Mouse (Mus musculus) cerebellum, adult 11 months (tissue): Measurements from ENCODE around the gene Gng12.
"Not testable (repeated sequence)": the region's sequence is repeated elsewhere in the genome, so short reads cannot be mapped to it uniquely, and the experiment has no call there.

ENCODE experiments used
- DNase-seq: peaks from one replicate; pipeline ENCODE4 v3.0.0; 2022

Gene Gng12

DNA sequence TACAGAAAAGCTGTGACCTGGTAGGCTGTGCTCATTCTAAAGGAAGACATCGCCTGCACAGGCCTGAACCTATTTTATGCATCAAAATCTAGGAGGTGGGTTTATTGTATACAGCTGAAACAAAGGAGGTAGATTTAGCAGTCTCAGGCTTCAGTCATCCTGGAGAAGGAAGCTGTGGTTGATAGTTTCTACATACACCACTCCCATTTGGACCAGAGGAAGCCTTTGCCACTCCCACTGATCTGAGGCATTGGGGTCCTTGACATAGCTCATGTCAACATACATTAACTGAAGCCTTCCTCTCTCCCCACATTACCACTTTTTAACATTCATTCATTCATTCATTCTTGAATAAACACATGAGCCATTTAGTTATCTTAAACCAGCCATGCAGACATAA, 99.6 kb downstream of the Gng12 start:
- DNase-seq, result no peak

DNA sequence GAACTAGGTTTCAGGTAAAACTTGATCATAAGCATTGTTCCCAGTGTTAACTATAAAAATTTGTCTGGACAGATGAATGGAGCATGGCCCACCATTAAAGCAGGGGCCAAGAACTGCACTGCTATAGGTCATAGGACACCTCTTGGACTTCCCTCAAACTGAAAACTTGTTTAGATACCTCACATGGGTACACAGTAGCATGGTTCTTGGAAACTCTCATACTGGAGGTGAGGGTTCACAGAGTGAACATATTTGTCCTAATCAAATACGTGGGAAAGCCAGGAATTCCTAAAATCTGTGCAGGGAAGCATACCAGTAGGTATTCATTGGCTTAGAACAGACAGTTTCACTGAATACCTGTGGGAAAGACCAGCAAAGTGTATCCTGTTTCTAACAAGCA, 100.1 kb downstream of the Gng12 start:
- DNase-seq, result no peak

DNA sequence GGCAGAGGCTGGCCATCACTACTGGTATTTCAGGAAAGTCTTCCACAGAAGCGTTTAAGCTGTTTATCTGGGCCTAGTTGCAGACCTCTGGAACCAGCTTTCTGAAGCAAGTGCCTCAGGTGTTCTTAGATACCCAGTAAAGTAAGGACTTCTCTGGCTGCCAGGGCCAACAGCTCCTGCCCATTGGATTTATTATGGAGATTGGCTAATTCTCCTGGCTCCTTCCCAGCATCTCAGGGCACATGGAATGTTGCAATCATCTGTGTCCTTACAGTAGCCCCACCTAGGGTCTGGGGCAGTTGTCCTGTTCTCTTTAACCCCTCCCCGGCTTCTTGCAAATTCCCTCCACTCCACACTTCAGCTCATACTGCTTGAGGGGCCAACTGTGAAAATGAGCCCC, 102.4 kb downstream of the Gng12 start:
- no peak for DNase-seq

DNA sequence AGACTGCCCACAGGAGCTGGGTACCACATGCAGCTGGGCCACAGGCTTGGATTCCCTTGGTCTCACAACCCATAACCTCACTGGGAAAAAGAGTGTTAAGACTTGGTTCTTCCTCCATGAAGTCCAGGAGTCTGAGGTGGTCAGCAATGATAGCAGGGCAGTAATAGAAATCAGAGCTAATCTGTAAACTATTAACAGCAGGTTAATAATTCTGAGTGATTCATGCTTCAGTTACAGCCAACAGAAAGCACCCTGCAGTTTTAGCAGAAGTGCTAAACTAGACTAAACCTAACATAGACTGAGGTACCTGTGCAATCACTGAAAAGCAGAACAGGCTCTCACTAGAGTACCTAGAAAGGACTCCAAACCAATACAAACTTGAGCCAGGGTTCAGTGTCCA, 103.6 kb downstream of the Gng12 start:
- DNase-seq, result no peak

DNA sequence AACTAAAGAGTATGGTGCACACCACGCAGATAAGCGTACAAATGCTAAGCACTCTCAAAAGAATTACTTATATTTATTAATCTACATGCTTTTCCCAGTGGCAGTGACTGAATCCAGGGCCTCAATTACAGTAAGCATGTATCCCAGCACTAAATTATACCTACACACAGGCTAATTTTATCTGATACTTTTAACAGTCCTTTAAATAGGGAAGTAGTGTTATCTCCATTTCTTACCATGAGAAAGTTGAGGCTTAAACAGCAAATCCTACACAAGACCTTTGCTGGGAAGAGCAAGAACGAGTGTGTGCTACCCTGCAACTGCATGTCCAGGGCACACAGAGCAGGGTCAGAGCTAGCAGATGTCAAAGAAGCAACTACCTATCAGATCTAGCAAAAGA, 113.7 kb downstream of the Gng12 start:
- DNase-seq, result no peak

DNA sequence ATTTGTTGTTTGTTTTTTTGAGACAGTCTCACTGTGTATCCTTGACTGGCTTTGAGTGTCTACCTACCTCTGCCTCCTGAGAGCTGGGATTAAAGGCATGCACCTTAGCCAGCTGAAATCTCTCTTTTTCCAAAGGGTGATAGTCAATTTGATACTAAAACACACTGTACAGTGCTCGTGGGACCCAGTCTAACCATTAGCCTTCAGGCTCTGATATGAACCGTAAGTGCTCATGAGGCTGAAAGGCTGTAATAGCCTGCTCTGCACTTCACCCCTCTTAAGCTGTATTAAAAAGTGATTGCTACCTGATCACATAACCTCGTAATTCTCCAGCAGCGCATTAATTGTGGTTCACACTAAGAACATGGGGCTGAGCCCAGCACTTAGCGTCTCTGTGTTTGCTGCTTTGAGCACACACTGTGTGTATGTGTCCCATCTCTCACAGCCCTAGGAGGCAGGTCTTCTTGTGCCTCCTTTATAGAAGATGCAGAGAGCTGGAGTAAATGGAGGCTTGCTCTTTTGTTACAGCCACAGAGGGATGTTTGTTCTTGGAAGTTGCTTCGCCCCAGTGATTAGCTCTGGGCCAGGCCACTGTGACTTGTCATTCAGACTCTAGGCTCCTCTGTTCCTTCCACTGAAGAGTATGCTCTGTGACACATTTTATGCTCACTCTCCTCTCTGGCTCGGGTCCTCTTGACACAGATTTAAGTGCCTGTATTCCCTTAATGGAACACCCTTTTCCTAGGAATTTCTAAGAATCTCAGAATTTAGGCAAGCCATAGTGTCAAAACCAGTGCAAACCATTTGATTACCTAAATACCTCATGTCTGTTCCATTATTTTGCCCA, 114.4 kb downstream of the Gng12 start:
- no peak for DNase-seq

DNA sequence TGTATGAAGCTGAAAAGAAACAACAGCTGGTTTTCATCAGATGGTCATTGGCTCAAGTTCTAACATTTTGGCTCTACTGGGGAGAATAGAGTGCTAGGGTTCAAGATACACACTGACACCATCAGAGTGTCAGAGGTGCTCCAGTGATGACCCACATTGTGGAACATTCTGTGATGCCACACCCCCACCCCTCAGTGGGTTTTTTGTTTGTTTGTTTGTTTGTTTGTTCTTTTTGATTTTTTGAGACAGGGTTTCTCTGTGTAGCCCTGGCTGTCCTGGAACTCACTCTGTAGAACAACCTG, 115.0 kb downstream of the Gng12 start:
- DNase-seq, result no peak

DNA sequence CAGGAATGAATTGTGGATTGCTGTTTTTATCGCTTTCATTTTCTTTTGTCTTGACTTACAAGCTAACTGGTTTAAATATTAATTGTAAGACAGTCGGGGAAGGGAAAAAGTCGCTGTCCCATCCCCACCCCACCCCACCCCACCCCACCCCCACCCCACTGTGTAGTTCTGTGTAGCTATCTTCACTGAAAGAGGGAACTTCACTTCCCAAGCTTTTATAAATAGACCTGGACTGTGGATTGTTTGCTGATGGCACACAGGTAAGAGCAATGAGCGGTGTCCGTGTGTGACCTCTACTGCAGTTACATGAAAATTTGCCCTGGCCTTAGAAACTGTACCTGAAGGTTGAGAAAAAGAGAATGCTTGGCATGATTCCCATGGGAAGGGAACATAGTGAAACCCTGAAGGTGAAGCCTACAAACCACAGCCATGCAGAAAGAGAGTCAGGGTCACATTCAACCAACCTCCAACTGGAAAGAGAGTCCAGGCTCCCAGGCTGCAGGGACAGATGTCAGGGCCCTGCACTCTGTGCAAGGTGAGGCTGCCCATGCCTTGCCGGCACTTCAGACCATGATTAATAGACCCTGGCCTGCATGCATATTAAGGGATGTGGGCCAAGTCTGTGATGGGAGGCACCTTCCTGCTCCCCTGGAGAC, 117.2 kb downstream of the Gng12 start:
- no peak for DNase-seq

DNA sequence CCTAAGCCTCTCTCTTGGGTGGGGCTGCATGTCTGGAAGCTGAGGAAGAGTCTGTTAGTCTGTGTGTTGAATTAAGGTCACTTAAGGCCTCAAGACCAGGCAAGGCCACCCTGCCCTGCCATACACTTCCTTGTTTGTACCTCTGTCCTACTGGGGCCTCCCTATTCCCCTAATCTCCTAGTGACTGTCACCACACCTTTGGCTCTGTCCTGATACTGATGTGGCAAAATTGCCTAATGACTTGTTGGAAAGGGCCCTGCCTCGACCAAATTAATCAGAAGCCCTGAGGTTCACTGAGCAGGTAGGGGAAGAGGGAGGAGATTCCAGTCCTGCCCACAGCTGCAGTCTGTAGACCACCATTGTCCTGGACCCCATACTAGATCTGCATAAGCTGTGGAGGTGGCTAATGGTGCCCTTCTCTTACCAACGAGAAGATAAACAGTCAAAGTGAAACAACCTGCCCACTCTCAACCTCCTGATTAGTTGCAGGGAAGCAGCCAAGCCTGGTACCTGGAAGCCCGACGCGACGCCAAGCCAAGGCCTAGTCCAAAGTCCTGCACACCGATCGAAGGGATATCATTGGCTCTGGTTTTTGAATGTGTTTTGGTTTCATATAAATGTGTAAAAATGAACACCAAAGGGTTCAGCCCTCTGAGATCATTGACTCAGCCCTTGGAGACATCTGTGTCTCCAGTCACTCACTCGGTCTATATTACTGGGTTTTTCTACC, 117.9 kb downstream of the Gng12 start:
- no peak for DNase-seq

DNA sequence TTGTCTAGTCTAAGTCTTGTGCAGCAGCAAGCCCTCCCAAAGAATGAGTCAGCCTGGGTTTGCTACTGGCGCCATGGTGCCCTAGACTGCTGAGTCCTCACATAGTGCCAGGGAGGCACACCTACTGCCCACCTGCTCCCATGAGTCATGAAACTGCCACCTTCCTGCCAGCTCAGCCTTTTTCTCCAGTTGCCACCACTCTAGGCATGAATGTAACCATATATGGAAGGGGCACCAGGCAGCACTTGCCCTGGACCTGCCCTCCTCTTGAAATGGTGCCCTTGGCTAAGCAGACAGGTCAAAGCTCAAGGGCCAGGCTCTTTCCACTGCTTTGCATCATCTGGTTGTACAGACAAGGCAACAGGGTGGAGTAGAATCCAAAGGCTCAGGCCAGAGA, 118.5 kb downstream of the Gng12 start:
- DNase-seq, result no peak

DNA sequence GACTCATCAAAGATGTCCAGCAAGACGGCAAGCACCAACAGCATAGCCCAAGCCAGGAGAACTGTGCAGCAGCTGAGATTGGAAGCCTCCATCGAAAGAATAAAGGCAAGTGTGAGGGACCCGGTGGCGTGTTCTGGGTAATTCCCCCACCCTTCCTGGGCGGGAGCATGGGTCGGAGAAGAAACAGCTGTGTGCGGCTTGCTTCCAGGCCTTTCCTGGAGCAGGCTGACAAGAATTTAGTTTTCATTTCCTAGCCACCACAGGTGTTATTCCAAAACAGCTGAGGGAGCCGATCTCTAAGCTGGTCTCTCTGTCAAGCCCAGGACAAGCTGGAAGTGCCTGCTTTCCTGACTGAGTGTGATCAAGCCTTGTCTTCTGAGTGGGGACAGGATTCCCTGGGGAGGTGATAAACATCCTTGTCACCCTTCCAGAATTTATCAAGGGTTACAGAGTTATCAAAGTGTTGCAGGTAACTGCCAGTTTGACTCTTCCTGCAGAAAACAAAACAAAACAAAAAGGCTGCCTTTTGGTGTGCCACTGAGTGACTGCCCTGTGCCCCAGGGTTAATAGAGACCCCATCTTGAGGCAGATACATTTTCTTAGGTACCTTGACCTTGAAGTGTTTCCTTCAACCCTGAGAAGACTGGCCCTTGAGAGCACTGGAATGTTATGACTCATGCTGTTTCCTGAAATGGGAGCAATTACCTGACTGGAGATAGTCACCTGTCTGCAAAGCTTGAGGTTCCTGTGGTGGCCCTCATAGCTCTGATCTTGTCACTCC, 119.7 kb downstream of the Gng12 start:
- no peak for DNase-seq

DNA sequence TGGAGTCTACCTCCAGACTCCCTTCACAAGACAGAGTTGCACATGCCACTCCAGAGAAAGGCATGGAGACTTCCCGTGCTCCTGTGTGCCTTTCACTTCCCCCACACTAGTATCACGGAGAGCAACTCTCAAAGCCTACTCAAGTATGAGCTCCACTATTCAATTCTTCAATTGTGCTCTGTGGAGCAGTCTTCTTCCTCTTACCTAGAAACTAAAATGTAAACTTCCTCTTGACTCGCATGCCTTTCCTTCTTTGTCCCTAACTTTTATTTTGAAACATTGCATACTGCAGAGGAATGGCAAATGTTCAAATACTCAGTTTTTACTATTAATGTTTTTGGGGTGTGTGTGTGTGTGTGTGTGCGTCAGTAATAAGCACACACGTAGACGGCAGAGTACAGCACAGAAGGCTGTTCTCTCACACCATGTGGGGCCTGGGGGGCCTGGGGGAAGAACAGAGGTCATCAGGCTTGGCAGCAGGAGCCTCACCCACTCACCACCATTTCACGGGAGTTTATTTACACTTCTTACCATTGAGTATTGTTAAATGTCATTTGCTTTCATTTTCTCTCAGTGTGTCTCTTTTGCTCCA, 120.4 kb downstream of the Gng12 start:
- no peak for DNase-seq

DNA sequence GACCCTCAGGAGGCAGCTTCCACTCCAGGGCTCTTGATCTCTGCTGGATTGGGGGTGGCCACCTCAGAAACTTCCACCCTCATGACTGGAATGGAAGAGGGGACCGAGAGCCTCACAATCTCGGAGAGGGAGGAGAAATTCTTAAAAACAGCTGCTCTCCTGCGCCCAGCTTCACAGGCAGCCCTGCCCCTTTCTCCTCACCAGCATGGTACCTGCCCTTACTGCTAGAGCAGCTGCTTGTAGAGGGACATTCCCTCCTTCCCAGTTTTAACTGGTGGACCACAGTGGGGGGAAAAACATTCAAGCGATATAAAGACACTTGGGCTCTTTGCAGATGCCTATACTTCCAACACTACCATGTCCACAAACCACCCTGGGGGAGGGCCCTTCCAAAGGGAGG, 122.2 kb downstream of the Gng12 start:
- no peak for DNase-seq

DNA sequence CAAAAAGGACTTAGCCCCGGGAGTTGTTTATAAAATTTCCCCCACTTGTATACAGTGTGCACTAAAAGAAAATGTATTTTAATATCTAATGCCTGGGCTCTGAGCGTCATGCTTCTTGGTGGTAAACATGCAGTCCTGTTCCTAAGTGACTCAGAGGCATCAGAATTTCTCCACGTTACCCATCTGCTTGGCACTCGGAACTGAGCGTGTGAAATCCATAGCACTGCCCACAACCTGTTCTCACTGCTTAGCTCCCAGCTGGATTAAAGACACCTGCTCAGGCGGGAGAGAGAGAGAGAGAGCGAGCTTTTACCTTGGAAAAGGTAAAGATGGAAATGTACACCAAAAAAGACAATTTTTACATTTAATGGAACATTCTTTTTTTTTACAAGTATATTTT, 122.8 kb downstream of the Gng12 start:
- not testable (repeated sequence) for DNase-seq

DNA sequence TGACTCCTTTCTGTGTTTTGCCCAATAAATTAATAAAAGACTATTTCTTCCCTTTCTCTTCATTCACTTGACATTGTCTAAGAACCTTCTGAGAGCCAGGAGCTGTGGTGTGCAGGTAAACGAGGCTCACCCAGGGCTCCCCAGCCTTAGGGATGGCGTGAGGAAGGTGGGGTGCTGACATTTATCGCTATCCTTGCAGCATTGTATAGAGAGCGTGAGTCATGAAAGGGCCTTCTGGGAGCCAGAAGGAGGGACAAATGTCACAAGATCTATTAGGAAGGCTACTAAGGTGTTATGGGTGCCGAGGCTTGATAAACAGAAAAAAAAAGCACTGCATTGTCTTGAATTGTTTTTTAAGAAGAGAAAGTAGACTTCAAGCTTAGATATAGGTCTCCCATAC, 125.1 kb downstream of the Gng12 start:
- DNase-seq, result no peak

DNA sequence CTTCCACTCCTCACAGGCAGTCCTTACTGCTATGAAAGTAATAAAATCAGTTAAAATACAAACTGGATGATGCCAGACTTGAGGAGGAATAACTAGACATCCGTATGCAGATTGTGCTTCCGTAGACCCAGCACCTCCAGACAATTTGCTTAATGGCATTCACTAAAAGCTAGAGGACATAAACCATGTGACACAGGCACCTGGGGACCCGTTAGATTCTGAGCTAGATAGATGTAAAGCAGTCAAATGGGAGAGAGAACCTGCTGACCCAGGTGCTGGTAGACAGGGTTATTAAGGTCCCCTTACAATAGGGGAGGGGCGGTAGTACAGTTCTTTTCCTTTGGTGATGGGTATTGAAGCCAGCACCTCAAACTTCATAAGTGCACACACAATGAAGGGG, 127.5 kb downstream of the Gng12 start:
- no peak for DNase-seq

DNA sequence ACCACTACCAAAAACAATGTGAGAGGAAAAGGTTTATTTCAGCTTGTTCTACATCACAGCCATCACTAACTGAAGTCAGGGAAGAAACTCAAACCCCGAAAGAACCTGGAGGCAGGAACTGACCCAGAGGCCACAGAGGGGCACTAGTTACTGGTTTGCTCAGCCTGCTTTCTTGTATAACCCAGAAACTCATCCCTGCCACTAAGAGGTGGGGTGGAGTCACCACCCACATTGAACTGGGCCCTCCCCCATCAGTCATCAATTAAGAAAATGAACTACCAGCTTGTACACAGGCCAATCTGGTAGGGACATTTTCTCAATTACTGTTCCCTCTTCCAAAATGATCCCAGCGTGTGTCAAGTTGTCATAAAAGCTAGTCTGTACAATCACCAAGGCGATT, 130.5 kb downstream of the Gng12 start:
- no peak for DNase-seq

DNA sequence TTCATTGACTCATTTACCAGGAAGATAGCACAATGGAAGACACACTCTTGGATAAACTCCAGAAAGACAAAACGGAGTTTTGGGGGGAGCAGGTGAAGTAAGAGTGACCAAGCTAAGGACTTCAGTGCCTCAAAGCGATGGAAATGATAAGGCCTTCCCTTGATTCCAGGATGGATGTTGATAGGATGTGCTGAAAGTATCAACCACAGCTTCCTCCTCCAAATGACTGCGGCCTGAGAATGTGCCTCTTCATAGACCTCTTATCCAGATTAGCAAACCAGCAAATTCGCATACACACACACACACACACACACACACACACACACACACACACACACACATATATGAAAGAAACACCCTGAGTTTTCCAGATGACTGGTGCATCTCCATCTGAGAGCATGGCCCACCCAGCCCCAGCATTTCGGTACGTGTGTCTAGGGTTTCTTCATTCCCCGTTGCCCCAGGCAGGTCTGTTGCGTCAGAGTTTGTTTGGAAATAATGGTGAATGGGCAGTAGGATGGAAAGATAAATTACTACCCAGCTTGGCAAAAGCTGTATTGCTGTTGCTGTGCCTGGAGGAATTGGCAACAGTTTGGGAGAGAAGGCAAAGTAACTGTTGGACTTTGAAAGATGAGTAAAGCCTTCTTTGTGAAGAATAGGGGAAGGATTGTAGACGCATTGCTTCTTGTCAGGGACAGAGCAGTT, 131.4 kb downstream of the Gng12 start:
- DNase-seq, result no peak

DNA sequence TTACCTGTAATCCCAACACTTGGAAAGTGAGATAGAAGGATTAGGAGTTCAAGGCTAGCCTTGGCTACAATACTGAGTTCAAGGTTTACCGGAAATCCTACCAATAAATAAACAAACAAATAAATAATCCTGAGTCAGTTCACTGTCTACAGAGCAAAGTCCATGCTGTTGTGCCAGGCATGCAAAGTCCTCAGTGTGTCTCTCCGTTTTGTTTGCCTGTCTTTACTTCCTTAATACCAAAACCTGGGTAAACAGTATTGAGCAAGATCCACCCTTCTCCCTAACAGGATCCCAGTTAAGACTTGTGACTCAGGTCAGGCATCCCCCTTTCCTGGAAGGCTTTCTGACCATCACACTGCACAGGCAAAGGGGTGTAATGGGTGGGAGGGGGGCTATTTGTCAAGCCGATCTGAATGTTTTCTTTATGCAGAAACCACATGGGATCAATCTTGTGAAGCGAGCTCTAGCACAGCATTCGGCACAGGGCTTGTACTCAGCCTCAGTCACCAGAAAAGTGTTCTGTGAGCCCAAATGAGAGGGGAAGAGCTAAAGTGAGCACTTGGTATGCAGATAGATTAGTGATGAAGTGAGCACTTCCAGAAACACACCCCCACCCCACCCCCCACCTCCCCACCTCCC, 133.2 kb downstream of the Gng12 start:
- DNase-seq, result no peak

DNA sequence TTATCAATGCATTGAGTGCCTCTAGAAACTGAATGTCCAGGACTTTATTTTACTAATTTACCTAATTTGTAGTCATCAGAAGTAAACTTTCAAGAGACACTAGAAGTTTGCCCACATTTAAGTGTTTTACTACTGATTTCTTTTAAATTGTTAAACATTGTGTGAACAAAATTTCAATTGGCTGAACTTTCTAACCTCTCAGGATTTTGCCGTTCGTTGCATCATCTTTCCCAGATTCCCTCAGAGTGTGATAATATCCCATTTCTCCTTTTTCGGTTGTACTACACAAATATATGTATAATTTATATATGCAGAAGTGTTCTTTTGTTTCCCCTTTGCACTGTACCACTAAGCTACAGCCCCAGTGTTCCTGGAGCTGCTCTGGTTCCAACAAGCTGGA, 133.8 kb downstream of the Gng12 start:
- DNase-seq, result no peak

DNA sequence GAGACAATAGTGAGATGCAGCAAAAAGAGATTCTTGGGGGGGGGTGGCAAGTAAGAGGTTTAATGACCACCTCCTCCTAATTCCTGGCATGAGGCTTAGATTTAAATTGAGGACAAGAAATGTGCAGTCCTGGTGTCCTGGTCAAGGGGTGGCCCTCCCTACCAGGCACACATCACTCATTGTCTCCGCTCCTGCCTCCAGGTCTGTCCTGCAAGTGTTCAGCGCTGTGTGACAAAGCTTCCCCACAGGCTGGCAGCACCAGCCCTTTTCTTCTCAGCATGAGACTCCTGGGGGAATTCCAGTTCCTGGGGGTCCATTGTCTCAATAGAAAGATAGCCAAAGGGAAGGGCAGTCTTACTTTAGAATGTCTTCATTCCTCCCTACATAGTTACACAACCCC, 134.2 kb downstream of the Gng12 start:
- no peak for DNase-seq

DNA sequence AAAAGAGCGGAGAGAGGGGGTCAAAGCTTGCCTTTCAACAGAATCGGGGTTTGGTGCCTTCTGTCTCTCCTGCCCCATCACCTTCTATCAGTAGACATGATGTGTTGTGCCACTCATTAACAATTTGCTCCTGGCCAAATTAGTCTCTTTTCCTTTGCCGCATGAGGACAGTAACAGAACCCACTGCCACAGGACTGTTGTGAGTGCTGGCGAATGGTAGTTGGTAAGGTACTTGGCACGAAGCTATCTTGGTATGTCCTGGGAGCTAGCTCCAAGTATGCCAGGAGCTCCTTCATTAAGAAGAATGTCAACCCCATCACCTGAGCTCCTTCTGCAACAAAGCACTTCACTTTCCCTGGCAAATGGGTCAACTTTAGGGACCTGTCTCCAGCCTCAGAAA, 134.6 kb downstream of the Gng12 start:
- no peak for DNase-seq
